Mouse (Mus musculus): ENCODE measurements around the gene Sacm1l.

GRCm38 (mm10) chr9:123510926-123511325, 18.6 kb upstream of the Sacm1l start:
- TF ChIP-seq POLR2A (IDR thresholded peaks at IDR 0.05; ENCODE audit: borderline replicate concordance, extremely low read depth, insufficient read depth, insufficient read length, poor library complexity, severe bottlenecking) (no peak), CTCF (IDR thresholded peaks at IDR 0.05; ENCODE audit: borderline replicate concordance, extremely low read depth, insufficient read depth, insufficient read length) (no peak)
